Mouse (Mus musculus) megakaryocyte progenitor cell, adult 5-6 weeks (primary cell): ENCODE results near the gene Rnps1. TPM values are rescaled to one million over a fixed set of nuclear protein-coding genes. Genes with fewer than 3 reads are reported as not detected.
"Not testable (repeated sequence)": the region's sequence is repeated elsewhere in the genome, so short reads cannot be mapped to it uniquely, and the experiment has no call there.

ENCODE experiments used
- ATAC-seq: replicated peaks from 2 replicates; pipeline ENCODE4 v1.8.0; 2016; ENCODE audit warnings: mild to moderate bottlenecking, moderate TSS enrichment, inconsistent platforms; ENCODE audit not compliant: poor library complexity
- total RNA-seq, 2 experiments: library from RNA; stranded (forward) in 1 of 2; stranded (reverse) in 1 of 2; fragments of 157-497, 149-512 nt in 1 of 2; fragments of 200-1000 nt in 1 of 2; gene quantifications; 2 replicates each; pipeline versions ENCODE4 v1.2.3 to v1.2.4; 2015 to 2017

Rnps1 gene
- total RNA-seq (2015) = 143 and 154 TPM in 2 replicates
- 187 and 191 TPM in 2 replicates for total RNA-seq (2017)

DNA sequence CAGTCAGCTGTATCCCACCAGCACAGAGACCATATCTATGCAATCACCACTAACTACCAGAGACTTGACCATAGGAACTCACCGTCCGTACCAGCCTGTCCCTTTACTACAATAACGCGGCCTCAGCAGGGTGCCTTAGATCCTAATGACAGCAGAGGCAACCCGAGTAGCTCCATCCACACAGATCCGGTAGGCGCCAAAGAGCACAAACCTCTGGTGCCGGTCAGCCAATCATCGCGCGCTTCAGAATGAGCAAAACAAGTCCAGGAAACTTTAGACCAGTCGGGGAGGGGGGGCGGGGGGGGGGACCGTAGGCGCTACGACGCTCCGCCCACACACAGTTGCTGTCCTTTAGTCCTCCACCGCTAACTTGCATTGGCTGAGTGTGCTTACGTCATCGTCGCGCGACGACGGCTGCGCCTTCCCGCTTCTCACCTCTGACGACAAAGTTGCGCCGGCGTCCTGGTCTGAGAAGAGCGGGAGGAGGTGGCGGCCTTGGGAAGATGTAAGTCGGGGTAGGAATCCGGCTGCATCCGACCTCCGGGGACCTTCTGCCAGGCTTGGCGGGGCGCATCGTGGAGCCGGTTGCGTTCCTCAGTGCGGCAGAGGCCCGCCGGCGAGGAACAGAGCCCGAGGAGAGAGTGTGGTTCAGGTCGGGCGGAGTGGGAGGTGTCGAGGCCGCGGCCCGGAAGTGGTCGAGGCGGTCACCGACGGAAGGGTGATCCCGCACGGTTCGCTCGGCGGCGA is at the start of gene Rnps1:
Gene Rnps1, plus strand, starts transcription at position 336 of the 747 bp plus-strand sequence.
- ATAC-seq = peak; percentile 85

DNA sequence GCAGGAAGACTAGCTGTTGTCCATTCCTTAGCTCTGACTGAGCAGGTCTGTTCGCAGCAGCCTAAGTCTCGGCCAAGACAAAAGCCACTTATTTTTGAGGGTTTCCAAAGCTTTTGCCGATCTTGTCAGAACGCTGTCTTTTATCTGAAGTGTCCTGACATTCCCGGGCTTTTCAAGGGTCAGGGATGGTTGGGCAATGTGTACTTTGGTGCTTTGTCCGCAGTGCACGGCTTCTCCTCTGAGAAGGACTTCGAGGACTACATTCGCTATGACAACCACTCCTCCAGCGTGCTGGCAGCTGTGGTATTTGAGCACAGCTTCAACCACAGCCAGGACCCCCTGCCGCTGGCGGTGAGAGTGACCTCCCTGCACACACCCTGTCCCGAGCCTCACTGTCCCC is 48.5 kb upstream of the Rnps1 start:
- ATAC-seq = no peak

DNA sequence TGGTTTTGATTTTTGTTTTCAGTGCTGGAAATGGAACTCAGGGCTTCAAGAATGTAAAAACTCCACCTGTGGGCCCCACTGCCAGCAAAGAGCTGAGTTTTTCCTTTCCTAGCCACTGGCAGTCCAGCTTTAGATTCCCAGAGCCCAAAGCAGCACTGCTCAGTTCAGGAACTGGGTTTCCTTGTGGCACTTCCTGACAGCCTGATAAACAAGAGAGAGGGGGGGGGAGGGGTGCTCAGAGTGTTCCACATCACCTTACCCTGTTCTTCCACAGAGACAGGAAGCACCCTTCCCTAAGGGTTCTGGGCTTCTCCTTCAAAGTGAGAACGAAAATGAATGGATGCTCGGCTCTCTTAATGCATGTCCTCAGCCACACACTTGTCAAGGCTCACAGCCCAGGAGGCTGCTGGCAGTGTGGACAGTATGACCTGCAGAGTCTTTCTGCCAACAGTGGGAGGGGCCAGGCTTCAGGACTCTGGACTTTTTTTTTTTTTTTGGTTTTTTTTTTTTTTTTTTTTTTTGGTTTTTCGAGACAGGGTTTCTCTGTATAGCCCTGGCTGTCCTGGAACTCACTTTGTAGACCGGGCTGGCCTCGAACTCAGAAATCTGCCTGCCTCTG is 39.2 kb upstream of the Rnps1 start:
- 0 out of 2 replicates have a peak, but pooled peaks have one; percentile 34 for ATAC-seq

DNA sequence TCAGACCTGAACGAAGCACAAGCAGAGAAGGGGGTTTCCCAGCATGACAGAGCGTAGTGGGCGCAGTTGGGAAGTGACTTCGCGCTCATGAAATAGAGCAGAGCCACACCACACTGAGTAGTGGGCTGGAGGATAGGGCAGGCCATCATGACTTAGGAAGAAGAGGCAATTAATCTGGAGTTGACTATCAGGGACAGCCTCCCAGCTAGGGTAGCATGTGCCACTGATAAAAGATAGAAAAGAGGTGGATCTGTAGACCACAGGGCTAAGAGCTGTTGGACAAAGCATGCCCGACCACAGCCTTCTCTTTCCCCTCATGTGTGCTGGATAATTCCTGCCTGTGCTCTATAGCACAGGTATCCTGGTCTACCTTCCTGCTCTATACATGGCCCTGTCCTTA is 38.5 kb upstream of the Rnps1 start:
- ATAC-seq = peak; percentile 79

DNA sequence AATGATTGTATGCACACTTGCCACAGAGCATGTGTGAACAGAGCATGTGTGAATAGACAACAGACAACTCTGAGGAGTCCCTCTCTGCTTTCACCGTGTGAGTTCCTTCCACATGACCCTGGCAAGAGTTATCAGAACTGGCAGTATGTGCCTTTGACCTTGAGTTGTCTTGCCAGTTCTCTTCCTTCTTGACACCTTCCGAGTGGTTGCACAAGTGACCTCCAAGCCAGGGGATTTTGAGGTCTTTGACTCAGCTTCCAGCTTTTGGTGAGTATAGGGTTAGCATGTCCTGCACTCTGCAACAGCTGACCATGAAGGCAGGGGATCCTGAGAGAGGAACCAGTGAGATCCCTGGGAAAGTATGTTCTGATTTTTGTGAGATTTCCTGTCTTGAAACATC is 35.9 kb upstream of the Rnps1 start:
- ATAC-seq = no peak

DNA sequence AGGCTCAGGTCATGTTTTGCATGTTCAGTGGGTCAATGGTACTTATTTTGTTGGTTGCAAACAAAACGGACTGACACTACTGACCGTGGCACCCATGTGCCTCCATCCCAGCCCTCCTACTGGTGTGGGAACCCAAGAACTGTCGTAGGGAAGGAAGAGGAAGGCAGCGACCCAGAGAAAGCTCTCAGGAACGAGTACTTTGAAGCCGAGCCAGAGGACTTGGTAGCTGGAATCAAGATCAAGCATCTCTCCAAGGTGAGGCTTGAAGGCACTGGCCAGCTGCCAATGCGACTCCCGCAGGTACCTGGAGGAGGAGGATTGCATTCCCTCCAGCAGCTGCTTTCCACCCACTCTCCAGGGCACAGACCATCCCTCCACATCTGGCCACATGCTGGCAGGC is 30.6 kb upstream of the Rnps1 start:
- no peak for ATAC-seq

DNA sequence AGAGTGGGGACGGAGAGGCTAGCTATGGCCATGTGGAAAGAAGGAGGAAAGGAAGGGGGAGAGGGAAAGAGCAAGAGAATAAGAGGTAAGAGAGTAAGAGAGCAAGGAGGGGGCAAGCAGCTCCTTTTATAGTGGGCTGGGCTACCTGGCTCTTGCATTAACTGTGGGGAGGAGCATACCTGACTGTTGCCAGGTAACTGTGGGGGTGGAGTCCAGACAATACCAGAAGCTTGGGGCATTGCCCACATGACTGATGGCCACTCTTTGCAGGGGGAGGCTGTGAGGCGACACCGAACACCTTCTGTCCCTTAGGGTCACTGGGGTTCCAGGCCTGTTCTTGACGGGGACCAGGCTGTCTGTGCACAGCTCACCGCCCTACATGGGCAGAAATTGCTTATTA is 25.7 kb upstream of the Rnps1 start:
- no peak for ATAC-seq

DNA sequence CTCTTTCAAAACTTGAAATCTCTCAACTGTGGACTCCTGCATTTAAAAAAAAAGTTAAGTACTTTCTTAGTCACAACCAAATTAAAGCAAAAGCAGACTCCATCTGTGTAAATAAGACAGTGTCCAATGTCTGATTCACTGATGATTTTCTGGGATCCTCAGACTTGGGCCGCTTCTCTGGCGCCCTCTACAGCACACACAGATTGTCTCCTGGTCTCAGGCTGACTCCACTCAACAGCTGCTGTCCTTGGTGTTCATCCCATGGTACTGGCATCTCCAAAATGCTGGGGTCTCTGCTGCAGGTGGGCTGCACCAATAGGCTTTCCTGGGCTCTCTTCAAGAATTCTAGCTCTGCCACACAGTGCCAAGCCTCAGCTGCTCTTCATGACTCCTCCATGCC is 24.5 kb upstream of the Rnps1 start:
- ATAC-seq = peak; percentile 79

DNA sequence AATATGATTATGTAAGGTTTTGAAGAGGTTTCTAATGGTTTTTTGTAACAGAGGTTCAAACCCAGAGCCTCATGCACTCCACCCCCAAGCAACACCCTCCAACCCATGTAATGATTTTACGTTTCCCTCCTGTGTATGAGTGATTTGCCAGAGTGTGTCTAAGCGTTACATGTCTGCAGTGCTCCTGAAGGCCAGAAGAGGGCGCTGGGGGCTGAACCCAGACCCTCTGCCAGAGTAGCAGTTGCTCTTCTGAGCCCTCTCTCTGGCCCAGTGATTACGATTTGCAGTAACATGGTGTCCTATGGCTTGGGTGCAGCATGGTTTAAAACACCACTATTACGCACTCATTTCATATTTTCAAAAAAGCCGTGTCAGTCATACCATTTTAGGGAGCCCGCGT is 23.2 kb upstream of the Rnps1 start:
- peak; percentile 66 for ATAC-seq

DNA sequence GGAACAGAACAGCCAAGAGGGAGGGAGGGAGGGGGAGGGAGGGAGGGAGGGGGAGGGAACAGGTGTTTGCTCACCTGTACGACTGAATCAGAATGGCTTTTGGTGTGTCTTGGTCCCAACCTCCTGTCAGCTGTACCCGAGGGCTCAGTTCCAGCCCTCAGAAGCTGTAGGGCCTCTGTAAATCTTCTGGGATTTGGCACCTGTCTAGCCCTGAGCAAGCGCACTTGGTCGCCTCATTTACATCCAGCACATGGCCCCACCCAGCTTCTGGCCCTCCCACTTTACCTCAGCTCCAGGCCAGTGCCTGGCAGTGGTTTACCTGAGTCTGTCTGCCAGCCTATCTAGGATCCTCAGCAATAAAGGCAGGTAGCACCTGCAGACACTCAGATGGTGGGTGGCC is 20.8 kb upstream of the Rnps1 start:
- no peak for ATAC-seq

DNA sequence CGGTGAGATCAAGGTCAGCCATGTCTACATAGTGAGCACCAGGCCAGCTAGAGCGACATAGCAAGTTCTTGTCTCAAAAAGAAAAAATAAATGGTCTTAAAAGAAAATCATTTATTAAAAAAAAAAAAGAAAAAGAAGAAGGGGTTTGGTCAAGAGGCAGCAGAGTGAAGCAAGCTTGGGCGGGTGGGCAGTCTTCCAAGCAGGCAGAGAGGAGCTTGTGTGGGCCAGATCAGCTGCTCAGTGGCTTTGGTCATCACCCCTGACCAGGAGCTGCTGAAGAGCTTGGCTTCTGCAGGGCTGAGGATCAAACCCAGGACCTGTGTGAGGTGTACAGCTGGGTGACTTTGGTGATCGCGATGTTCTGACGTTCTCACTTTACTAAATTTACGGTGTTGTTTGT is 19.9 kb upstream of the Rnps1 start:
- ATAC-seq = no peak

DNA sequence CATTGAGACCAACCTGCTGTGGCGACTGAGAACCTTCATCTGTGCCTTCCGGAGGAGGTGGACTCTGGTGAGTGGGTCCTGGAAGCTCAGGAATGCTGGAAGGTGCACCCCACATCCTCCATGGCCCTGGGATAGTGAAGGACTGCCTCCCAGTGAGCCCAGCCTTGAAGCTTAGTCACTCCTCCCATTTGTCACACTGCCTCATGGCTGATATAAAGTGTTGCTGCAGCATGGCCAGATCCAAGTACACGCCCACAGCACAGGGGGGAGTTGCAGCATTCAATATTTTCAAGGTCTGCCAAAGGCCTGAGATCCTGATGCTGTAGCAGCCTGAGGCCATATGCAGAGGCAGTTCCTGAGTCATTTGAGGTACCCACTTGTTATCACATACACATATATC is 12.0 kb upstream of the Rnps1 start:
- ATAC-seq = no peak

DNA sequence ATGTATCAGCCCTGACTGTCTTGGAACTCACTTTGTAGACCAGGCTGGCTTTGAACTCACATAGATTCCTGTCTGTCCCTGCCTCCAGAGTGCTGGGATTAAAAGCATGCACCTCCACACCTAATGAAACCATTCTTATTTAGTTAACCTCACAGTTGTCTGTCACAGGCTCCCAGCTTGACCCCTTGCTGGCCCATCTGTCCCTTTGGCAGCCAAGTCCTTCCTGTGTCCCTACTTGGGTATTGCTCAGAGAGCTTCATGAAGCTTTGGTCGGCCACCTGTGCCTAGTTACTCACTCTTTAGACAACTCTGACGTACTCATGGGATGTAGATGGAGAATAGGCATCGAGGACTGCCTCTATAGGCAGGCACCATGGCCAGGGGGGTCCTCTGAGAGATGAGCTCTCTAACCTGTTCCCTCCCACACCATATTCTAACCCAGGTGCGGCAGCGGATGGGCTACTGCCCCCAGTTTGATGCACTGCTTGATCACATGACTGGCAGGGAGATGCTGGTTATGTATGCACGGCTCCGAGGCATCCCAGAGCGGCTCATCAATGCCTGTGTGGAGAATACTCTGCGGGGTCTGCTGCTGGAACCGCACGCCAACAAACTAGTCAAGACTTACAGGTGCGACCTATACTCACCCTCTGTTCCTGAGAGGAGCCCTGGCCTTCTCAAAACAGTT is 7.1 kb upstream of the Rnps1 start:
- no peak for ATAC-seq

DNA sequence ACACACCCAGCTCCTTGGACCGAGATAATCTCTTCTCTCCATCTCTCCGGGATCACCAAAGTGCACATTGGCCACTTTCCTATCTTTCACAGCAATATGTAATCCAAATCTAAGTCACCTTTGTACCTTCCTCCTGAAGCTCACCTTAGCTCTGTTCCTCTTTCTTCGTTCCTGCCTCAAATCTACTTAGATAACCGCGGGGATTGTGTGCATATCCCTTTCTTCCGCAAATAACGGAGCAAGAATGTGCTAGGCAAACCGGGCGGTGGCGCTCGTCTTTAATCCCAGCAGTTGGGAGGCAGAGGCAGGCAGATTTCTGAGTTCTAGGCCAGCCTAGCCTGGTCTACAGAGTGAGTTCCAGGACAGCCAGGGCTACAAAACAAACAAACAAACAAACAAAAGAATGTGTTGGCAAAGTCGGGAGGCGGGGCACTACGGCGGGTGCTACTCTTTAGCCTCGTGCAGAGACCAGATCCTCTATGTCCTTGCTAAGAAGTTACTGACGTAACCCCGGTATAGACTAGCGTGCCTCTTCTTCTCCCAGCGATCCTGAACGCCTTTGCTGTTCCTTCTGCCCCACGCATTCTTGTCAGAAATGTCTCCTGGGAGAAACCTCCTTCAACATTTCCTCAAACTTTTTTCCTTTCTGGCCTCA is 681 bp upstream of the Rnps1 start:
- peak; percentile 17 for ATAC-seq

DNA sequence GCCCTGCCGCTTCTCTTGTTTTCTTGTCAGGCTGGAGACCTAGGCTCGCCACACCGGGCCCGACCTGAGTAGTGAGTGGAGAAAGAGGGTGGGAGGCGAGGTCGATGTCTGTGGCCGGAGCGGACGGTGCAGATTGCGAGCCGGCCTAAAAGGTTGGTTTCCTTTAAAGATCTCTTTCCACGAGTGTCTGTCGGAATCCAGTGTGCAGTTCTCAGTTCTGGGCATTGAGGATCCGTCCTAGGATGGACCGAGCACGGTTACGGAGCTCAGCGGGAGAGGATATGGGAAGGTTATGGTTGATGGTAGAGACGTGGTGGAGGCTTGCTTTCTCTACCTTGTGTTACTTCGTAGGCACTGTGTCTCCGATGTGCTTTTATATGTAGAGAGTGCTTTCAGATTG is 646 bp downstream of the Rnps1 start:
- ATAC-seq = peak; percentile 7; the same call in 1 of the 2 replicates

DNA sequence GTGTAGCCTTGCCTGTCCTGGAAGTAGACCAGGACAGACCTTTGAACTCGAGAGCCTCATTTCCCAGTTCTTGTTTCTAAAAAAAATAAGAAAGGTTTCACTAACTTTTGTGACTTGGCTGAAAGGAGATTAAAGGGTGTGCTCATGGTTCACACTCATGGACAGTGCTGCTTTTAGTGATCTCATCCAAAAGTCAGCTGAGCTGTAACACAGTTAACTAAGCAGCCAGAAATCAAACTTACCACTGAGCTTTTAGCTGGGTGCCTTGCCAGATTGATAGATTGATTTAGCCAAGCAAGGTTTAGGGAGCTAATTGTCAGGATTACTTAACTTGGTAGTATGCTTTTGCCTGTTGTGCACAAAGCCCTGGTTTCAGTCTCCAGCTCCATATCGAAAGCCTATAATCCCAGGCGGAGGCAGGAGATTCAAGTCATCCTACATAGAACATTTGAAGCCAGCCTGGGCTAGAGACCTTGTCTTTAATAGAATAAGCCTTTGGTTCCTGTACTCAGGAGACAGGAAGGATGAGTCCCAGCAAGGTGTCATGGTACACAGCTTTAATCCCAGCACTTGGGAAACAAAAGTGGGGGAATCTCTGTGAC is 1.8 kb downstream of the Rnps1 start:
- ATAC-seq = no peak

DNA sequence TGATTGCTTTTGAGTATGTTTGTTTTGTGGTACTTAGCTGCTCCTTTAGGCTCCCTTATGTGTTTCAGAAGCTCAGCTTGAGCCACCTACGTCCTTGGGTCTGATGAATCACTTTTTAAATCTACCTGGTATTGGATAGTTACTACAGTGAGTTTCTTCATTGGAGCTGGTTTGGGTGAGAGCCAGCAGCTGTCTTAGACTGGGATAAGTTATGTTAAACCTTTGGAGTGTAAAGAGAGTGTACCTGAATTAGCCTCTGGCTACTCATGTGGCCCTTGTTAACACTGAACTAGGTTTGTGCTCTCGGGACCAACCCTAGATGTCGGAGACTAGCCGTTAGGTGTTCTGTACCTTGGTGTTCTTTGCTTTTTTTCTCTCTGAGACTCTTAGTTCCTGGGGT is 8.7 kb downstream of the Rnps1 start:
- no peak for ATAC-seq

DNA sequence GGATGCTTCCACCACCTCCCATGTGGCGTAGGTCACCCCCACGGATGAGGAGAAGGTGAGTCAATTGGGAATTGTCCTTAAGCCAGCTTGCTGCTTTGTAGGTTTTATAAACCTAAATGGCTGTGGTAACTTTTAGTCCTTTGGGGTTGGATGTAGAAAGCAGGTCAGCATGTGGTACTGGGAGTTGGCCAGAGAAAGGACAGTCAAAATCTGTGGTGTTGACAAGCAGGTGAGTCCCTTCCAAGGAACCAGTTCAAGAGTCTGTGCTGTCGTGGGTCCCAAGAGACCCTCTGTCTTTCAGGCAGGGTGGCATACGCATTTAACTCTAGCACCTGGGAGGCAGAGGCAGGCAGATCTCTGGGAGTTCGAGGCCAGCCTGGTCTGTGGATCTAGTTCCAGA is 10.1 kb downstream of the Rnps1 start:
- ATAC-seq = no peak

DNA sequence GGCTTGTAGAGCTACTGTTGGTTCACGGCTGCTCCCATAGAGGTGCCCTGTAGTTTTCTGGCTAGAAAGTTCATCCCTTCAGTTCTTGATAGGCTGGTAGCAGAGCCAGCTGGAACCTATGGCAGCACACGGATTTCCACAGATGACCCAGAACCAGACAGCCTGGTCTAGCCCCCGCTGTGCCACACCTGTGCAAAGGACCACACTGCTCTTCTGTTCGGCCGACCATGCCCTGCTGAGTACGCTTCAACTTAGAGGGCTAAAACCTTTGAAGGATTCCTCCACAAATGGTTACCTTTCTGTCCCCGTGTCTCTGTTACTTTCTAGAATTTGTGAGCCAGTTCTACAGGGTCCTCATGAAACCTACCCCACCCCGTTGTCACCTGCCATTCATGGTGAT is 11.0 kb downstream of the Rnps1 start:
- ATAC-seq = not testable (repeated sequence)

DNA sequence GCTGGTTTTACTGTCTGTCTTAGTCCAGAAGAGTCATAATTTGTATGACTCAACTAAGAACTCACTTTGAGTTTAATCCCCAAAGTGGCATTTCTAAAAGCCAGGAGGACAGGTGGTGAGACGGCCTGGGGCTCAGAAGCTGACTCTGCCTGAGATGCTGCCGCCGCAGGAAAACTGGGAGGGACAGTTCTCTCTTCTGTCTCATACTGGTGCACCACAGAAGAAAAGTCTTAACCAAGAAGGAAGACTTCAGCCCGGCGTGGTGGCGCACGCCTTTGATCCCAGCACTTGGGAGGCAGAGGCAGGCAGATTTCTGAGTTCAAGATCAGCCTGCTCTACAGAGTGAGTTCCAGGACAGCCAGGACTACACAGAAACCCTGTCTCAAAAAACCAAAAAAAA is 11.5 kb downstream of the Rnps1 start:
- no peak for ATAC-seq

DNA sequence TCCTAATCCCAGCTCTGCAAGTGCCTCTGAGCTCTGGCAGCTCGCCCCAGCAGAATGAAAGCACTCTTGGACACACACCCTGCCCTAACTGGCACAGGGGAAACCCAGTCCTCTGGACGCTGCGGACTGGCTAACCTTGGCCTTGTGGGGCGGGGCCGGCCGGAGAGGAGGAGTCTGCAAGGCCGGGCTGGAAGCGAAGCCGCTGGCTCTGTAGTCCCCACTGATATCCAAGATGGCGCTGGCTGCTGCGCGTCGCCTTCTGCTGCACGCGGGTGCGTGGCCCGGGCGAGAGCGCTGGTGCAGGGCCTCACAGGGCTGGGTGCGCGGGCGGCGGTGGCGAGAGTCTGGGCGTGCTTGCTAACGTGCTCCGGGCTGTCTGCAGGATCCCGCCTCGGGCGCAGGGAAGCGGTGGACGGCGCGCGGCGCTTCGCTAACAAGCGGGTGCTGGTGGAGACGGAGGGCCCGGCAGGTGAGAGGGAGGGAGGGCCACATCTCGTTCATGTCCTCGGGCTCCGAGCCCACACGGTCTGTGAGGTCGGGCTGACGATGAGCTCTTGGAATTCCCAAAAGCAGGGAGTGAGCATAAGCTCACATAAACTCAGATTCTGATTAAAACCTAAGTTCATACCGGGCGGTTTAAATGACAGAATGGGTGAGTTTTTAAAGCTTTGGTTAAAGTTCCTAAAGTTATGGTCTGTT is 12.3 kb downstream of the Rnps1 start, which contains the start of gene Eci1:
Gene Eci1, plus strand, starts transcription at position 171 of the 699 bp plus-strand sequence.
- peak; percentile 97 for ATAC-seq
